Mouse (Mus musculus): ENCODE measurements around the gene Rtl5.

GRCm38 (mm10) chrX:102085798-102086443 lies 14.8 kb upstream of the Rtl5 start:
- TF ChIP-seq CTCF (IDR thresholded peaks at IDR 0.05; ENCODE audit: borderline replicate concordance, extremely low read depth, insufficient read depth, insufficient read length) (no peak), POLR2A (IDR thresholded peaks at IDR 0.05; ENCODE audit: borderline replicate concordance, extremely low read depth, insufficient read depth, insufficient read length, poor library complexity, severe bottlenecking) (no peak)

Data from brain, embryonic 14.5 days (tissue).